Mouse (Mus musculus) heart, adult 8-10 months (tissue): ENCODE measurements around the gene Adamtsl1. TPM values are rescaled to one million over a fixed set of nuclear protein-coding genes. Genes with fewer than 3 reads are reported as not detected.

Experiments
- DNase-seq: peaks from one replicate; pipeline ENCODE4 v3.0.0; 2022; ENCODE audit warnings: low spot score
- total RNA-seq, 4 experiments: library from RNA; stranded (reverse); gene quantifications; 2 replicates each; pipeline ENCODE4 v1.2.4; 2022

Gene Adamtsl1
- total RNA-seq, 4 experiments from 2014 or later = 2.0 to 2.9 (median 2.3) TPM

DNA sequence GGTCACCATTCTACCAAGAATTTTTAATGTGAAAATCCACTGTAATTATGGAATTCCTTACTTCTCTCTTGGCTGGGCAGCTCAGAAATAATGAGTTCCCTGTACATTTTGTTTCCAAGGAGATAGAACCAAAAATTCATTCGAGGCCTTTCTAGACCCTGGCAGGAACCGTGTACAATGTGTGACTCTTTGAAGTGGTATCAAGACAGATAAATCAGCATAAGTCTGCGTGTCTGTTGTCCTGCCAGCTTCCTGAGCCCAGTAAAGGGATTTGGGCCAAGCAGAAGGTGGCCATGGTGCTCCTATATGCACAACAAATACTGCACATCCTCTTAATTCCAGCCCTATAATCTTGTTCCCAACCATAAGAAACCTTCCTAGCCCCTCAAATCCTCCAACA is 887.1 kb downstream of the Adamtsl1 start:
- no peak for DNase-seq

DNA sequence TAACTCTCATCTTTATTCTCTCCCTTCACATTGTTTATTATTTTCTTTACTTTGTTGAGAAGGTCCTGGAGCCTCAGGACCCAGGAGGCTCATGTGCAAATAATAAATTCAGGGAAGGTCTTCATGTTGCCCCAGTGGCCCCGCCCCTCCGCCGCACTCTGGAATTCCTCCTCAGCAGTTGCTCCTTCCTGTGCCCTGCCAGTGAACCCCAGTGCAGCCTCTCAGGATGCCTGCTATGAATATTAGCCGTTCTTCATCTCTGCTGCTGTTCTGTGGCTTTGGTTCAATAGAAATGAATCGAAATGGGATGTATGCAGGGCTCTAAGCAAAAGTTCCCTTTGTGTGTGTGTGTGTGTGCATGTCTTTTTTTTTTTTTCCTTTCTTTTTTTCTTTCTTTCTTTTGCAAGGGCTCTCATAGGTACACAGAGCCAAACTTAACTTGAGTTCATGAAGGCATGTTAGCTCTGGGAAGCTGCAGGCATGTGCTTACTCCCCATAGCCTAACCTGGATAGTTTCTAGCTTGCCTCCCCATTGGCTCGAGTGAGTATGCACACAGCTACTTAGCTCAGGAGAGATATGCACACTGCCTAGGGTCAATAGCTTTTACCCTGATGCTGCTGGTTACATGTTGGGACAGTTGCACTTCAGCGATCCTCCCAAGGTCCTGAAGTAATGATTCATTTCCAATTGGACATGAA is 892.7 kb downstream of the Adamtsl1 start:
- DNase-seq = no peak

DNA sequence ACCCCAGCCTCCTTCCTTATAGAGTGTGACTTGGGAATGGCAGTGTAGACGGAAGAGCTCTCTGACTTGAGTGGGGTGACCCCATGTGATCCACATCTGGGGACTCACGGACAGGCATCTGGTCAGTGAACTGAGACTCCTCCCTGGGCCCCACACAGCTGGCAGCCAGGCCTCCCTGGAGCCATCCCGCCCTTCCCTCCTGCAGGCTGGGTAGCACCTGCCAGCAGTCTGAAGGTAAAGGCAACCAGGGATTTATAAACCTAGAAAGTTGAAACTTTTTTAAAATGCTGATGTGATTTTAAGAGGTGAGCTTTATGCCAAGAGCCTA is 893.2 kb downstream of the Adamtsl1 start:
- DNase-seq = no peak

DNA sequence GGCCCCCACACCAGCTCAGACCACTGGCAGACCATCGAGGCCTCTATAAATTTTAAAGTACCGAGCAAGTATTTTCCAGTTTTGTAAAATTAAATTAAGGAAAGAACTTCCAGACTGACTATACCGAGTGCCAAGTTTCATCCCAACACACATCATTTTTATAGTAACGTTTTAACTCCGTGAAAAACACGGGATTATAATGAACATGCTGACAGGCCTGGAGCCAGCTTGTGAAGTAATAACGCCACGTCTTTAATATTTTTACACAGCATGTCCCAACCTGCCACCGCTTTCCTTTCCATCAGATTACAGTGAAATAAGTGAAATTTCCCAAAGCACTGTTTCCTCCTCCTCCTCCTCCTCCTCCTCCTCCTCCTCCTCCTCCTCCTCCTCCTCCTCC is 894.4 kb downstream of the Adamtsl1 start:
- DNase-seq = no peak

DNA sequence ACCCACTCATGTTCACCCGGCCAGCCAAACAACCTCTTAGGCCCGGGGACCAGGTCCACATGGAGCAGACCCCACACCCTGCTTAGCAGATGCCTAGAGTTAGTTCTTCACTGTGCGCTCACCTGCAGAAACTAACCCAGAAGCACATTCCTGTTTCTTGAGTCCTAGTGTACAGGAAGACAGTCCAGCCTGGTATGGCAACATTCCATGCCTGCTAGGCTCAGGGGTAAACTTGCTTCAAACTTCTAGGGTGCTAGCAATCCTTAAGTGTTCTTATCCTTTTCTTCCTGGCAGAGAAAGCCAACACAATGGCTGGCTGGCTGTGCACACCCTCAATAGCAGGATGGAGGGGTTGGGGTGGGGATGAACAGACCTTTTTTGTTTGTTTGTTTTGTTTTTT is 897.0 kb downstream of the Adamtsl1 start:
- no peak for DNase-seq

DNA sequence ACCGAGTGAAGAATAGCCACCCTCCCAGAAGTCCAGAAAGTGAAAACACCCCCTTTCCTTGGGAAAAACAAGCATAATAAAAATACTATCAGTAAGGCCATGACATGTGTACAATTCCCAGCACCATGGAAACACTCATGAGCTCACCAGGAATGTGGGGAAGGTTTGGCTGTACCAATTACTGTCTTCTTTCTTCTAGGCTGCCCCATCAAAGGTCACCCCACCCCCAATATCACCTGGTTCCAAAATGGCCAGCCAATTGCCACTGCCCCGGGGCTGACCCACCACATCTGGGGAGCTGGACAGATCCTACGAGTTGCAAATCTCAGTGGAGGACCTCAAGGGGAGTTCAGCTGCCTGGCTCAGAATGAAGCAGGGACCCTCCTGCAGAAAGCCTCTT is 899.4 kb downstream of the Adamtsl1 start:
- DNase-seq = no peak

DNA sequence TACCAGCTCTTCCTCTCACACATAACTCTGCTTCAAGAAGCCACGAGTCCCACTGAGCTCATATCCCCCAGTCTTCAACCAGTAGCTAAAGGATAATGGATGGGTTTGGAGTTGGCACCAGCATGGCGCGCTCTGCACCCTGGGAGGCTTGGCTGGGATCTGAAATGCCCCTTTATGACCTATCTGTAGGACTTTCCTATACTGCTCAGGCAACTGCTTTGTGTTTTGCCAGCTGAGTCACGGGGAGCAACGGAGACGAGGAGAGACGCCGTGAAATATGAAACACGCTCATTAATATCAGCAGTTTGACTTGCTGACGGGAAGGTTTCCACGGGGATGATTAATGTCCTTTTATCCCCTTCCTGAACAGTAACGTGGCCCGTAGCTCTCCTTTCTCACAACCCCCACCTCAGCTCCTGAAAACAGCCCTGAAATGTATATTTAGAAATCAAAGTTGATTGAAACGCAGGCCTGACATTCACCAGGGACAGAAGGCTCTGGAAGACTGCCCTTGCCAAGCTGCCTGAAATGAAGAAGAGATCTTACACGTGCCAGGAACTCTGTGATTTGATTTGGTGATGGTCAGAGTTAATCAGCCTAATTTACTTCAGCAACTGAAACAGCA is 902.5 kb downstream of the Adamtsl1 start:
- no peak for DNase-seq

DNA sequence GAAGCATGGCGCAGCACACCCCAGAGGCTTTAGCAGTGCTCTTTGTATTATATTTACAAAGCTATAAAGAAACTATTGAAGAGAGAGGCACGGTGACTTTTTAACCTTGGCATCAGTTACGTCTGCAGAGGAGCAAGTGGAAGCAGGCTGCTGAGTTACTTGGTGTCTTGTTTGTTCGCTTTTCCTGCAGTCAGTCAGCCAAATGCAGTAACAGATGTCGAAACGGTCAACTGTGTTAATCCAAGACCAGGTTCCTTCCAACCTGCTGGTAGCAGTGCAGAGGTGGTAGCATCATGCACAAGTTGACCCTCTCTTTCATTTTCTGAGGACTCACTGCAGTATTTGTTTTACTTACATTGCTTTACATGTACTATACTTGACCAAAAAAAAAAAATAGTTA is 908.6 kb downstream of the Adamtsl1 start:
- no peak for DNase-seq

DNA sequence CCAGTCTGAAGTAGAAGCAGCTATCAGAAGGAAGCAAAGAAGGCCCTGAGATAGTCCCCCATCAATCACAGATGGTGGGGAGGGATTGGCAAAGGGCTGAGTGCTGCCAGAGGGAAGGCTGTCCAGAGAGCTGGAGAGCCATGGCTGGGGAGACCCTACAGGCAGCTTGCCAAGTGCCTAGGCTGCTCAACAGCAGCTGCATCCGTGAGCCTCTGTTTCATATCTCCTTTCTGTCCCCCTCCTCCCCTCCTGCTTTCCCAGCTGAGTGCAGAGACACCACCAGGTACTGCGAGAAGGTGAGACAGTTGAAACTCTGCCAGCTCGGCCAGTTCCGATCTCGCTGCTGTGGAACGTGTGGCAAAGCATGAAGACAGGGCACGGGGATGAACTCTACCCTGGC is 911.6 kb downstream of the Adamtsl1 start:
- DNase-seq = no peak

DNA sequence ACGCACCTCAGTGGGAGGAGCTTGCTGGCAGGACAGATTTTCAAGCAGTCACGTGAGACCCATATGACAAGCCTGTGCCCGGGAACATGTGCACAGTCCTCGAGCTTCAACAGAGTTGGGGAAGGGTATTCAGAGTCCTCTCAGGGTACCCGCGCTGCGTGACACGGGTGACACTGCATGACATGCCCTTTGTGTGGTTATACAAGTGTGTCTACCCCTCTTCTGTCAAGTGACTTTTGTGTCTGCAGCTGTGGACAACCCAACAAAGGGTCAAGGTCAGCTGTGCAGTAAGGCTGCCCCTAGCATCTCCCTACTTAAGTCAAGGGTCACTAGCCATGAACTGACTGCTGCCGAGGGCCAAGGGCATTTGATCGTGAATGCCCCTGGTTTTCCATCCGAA is 912.6 kb downstream of the Adamtsl1 start:
- DNase-seq = no peak

DNA sequence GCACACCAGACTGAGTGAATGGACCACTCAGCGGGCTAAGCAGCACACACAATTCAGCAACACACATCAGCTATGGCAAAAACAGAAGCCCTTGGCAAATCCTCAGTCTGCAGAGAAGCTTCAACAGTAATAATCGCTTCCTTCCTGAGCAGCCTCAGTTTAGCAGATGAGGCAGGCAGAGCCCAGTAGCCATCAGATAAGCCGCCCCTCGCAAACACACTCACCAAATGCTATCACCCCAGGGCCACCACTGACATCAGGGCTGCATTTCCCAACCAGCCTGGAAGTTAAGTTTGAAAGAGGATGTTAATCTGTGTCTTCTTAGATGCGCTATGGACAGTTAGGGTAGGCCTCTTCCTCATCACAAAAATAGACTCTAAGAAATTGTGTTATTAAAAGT is 913.3 kb downstream of the Adamtsl1 start:
- no peak for DNase-seq

DNA sequence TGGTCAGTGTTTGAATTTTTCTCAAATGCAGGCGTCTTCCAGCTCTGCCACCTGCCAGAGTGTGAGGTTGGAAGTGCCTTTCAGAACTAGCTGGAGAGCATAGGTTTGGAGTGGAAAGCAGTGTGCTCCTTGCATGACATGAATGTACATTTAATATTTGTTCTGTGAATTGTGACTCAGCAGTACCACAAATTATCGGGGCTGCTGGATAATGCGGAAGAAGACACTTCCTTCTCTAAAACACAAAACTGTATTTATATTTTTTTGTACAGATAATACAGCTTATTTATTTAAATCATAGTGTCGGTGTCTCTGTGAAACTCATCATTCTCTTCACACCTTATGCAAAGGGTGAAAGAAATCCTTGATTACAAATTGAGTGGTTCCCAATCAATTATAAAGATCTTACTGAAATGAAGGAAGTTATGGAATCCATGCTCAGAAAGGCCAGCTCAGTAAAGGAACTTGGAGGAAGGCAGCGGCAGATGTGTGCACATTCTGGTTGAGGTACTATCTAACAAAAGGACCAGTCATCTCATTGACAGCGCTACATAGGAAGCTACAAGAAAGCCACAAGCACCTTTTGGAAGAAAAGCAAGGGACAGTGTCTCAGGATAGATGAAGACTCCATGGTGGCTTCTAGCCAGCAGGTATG is 914.2 kb downstream of the Adamtsl1 start:
- no peak for DNase-seq

DNA sequence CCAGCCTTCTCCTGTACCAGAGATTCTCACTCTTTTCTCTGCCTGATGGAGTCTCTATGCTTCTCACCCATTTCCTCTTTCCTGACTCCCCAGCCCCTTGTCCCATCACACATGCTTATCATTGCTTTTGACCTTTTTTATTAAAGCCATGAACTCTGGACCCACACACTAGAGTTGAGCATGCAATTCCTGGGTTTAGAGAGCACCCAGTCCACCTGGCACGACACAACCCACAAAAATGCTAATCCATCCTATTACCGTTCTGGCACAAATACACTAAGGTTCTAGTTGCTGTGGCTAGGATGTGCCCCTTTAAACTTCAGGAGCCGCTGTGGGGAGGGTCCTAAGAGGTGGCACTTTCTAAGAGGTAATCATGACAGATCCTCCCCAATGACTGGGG is 921.7 kb downstream of the Adamtsl1 start:
- no peak for DNase-seq

DNA sequence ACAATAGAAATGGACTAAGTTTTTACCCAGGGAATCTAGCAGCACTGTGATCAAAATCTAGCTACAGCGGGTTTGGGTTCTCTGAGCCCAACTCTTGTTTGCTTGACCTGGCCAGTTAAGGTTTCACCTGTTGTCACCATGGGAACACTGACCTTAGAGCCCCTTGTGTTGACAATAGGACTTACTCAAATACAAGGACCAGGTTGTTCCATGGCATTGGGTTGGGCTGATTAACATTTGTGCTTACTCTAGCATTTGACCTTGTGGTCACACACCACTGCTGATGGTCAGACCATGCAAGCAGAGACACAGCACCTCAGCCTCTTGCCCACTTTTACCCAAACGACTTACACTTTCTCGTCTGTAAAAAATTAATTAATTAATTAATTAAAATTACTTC is 922.4 kb downstream of the Adamtsl1 start:
- DNase-seq = no peak

DNA sequence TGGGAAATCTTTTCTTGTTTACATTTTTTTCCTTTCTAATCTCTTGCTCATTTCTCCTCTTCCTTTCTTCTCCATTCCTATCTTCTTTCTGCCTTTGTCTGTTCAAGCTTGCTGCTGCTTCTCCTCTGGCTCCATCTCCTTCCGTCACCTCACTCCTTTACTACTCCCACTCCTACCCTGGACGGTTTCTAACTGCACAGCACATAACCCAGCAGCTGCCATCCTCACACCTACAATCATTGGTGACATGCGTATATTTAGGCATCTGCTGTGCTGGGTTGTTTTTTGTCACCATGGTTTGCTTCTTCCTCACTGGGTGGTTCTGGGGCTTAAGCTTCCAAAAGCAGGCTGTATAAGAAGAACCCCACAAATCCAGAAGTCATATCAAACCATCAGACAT is 936.5 kb downstream of the Adamtsl1 start:
- DNase-seq = no peak

DNA sequence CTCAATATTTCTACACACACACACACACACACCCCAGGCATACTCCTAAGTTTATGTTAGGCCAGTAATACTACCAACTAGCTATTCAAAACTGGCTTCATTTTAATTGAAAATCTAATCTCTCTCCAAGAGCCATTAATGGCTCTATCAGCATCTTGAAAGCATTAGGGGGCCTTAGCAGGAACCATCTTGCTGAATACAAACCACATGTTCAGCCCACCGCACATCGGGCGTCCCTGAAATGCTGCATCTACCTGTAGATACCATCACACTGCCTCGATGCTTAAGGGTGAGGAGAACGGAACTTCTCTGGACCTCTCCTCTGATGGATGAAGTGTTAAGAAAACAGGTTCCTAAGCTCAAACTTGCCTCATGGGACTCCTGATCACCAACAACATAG is 950.8 kb downstream of the Adamtsl1 start:
- no peak for DNase-seq
